Mouse (Mus musculus): ENCODE results near the gene Rpl22. TPM values are rescaled to one million over a fixed set of nuclear protein-coding genes. Genes with fewer than 3 reads are reported as not detected.
A peak's percentile ranks its signal among the peaks of the same experiment; 100 is the strongest.

Rpl22 gene
- total RNA-seq (2022), result 100 to 1,000 TPM; 153 to 206 (median 187) TPM

DNA sequence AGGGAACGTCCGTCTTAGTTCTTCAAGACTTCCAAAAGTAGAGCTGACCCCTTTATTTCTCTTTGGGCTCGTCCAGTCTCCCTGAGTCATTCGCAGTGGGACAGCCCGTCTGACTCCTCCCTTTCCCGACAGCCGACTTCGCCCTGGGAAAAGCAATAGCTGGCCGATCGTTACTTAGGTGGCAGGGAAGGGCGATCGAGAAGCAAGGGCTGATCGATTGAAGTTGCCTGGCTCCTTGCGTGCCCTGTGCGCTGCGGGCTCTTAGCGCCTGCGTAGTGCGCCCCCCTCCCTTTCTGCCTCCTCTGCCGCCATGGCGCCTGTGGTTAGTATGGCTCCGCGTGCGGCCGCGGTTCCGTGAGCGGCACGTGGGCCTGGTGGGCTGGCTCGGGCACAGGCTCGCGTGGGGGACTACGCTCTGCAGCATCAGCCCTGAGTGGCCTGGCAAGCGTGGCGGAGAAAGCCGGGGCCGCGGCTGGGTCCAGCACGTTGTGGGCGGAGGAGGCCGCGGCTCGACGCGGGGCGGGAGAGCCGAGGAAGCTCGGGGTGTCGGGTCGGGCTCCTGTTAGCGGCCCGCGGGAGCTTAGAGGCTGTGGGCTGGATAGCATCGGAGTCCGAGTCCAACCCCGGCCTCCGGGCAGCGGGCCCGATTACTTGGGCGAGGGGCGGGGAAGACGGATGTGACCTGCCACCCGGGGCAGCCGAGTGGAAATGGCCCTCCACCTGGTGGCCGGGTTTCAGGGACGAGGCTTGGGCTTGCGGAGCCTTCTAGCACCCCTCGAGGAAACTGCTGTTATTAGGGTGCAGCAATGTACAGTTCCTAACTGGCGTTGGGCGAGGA, at the start of gene Rpl22:
Gene Rpl22 (plus strand): TSS at position 169 of the 838 bp plus-strand sequence.
- peak; percentile 86 to 95 for DNase-seq (ENCODE audit: low spot score in 2 of 2)

DNA sequence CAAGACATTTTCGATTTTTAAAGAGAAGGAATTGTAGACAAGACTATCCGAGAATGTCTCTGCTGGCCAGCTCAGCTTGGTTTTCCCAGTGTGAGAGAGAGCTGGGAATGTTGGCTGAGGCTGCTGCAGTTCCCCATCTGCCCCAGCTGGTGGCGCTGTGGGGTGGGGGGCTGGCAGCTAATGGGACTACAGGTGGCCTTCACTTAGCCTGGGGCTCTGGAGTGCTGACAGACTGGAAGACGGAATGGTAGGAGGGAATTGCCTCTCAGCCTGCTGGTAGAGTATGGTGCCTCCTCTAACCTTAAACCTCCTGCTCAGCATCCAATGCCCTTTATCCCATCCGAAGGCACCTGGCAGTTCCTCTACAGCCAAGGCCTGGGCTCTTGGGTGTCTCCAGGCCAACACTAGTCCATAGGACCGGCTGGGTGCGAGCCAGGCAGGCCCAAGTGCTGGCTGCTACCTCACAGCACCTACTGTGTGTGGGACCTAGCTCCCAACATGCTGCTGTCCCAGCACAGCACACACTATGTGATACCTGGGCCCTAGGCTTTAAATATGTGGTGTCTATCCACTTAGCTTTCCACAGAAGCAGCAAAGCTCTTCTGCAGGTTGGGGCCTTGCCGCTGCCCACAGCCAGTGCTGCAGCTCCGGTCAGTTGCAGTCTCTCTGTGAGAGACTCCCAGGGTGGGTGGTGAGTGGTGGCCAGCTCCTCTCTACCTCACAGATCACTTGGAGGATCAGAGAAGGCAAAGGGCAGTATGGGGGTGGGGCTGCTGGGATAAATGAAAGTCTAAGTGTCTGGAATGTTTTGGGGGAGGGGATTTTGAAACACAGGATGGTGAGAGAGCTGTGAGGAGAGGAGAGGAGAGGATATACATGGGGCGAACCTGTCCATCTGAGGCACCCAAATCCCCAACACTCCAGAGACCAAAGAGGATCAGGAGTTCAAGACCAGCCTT, 48.9 kb upstream of the Rpl22 start:
- DNase-seq (ENCODE audit: low spot score in 2 of 2), result no peak

DNA sequence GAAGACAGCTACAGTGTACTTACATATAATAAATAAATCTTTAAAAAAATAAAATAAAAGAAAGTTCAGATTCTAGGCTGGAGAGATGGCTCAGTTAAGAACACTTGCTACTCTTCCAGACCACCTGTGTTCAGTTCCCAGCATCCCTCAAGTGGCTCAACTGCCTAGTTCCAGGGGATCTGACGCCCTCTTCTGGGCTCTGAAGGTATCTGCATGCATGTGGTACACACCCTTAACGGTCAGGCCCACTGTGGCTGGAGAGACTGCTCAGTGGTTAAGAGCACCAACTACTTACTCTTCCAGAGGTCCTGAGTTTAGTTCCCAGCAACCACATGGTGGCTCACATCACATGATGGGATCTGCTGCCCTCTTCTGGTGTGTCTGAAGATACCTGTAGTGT, 47.6 kb upstream of the Rpl22 start:
- no peak for DNase-seq (ENCODE audit: low spot score in 2 of 2)

DNA sequence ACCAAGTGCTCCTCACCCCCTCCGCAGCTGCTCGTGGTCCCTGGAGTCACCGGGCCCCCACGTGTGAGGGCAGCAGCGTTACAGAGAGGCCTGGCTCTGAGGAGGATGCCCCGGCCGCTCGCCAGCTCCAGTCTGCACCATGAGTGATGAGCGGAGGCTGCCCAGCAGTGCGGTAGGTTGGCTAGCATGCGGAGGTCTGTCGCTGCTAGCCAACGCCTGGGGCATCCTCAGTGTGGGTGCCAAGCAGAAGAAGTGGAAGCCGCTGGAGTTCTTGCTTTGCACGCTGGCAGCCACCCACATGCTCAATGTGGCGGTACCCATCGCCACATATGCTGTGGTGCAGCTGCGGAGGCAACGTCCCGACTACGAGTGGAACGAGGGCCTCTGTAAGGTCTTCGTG, 46.6 kb upstream of the Rpl22 start:
- peak in 1 of 2 experiments; percentile 74 for DNase-seq (ENCODE audit: low spot score in 2 of 2)

DNA sequence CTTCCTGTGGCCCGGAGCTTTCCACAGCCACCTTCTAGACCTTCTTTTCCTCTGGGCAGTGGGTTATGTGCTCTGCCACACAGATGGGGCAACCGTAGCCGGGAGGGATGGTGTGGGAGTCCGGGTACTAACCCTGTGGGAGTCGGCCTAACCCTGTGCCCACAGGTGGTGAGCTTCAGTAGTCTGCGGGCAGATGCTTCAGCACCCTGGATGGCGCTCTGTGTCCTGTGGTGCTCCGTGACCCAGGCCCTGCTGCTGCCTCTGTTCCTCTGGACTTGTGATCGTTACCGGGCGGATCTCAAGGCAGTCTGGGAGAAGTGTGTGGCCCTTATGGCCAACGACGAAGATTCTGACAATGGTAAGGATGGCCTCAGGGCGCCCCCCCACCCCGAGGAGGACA, 43.9 kb upstream of the Rpl22 start:
- DNase-seq (ENCODE audit: low spot score in 2 of 2), result no peak

DNA sequence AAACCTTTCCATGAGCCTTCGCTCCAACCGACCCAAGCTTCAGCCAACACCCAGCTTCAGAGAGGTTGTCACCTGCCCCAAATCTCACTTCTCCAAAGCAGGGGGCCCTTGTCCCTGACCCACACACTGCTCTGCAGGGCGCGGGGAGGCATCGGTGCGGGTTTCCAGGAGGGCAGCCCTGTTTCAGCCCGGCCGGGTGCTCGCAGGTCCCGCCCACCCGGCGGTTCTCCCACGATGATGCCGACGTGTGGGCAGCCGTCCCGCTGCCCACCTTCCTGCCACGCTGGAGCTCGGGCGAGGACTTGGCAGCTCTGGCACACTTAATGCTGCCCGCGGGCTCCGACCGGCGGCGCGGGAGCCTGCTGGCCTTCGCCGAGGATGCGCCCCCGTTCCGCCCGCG, 42.8 kb upstream of the Rpl22 start:
- no peak for DNase-seq (ENCODE audit: low spot score in 2 of 2)

DNA sequence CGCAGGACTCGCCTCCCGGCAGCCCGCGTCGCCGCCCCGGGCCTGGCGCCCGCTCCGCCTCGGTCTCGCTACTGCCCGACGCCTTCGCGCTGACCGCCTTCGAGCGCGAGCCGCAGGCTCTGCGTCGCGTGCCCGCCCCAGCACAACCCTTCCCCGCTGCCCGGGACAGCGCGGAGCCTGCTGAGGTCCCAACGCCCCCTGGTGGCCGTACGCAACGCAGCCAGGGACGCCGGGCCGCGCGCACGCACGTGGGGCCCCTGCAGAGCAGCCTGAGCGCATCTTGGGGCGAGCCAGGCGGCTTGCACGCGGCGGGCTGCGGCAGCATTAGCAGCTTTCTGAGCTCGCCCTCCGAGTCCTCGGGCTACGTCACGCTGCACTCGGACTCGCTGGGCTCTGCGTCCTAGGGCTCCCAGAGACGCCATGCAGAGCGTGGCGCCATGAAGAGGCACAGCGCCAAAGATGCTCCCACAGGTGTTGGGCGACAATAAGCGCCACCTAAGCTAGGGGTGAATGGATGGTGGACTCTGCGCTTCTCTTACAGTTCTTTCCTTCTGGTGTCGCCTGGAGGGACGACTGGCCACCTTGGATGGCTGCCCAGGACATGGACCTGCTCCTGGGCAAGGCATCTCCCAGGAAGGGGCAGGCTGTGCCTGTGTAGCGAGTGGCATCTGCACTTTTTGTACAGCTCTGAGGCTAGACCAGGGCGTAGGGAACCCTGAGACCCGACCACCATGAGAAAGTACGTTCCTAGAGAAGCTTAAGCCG, 42.2 kb upstream of the Rpl22 start:
- peak; percentile 64 to 79 for DNase-seq (ENCODE audit: low spot score in 2 of 2)

DNA sequence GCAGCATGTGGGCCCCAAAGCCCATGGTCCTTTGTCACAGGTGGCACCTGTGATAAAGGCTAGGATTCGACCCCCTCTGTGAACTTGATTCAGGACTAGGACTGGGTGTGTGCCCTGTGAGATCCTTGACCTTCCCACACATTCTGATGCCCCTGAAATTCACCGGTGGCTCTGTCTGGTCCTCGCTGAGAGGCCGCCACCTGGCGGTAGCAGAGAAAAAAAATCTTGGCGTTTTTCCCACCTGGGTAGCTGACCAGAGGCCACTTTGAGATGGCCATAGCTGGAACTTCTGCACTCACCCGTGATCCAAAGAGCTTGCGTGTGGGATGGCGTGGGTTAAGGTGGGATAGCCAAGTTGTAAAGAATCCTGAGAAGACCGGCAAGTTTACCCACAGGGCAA, 40.0 kb upstream of the Rpl22 start:
- DNase-seq (ENCODE audit: low spot score in 2 of 2), result no peak

DNA sequence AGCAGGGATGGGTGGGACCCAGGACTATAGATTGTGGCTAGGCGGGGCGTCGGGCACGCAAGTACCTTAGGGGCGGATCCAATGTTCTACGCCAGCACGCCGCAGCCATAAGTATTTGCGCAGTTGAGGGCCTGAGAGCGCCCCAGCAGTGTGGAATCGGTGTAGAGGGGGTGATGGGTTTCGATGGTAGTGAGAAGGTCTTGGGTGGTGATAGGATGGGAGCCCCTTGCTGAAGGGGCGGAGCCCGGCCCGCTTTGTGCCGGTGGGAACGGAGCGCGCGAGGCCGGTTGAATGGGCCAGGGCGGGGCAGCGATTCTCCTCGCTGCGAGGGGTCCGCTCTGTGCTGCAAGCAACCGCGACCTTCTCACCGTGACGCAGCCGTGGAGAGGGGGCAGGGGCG, 39.4 kb upstream of the Rpl22 start:
- no peak for DNase-seq (ENCODE audit: low spot score in 2 of 2)

DNA sequence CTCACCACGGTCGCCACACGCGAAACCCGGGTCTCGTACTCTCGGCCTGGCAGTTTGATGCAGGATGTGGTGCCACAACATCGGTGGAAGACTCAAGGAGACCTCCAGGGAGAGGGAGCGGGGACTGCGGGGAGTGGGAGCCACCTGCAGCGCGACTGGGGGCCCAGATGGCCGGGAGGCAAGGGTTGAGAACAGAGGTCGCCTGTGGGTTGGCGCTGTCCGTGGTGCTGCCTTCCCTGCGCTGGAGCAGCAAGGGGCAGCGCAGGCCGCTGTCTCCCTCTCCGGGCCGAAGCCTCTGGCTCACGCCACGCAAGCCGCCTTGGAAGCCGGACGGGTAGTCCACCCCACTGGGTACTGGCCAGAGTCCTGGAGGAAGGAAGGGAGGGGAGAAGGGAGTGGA, 38.7 kb upstream of the Rpl22 start:
- no peak for DNase-seq (ENCODE audit: low spot score in 2 of 2)

DNA sequence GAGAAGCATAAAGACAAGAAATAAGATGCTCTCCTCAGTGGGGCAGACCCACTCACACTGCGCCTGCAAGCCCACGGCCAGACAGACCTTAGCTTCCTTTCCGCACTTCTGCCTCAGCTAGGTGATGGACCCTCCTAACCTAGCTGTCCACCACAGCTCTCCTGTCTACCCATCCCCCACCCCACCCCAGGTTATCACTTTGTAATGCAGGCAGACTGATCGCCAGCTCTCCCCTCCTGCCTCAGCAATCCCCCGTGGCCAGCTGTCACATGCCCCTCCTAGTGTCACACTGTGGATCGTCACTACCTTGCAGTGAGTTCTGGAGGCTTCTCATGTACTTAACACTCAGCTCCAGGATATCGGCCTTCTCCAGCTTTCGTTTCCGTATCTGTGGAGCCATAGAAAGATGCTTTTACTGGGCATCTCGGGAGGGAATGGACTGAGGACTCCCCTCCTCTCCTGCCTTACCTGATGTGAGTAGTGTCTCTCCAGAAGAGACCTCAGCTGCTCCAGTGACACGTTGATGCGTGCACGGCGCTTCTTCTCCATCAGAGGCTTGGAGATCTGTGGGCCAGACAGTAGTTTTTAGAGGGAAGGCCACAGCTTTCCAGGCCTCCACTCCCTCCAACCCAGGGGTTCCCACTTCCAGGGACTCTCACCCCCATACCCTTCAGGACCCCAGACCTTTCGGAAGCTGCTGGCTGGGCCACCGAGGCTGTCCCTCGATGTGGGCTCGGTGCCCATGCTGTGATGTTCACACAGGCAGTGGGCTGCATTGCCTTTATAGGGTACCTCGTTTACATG, 38.0 kb upstream of the Rpl22 start:
- DNase-seq (ENCODE audit: low spot score in 2 of 2), result no peak

DNA sequence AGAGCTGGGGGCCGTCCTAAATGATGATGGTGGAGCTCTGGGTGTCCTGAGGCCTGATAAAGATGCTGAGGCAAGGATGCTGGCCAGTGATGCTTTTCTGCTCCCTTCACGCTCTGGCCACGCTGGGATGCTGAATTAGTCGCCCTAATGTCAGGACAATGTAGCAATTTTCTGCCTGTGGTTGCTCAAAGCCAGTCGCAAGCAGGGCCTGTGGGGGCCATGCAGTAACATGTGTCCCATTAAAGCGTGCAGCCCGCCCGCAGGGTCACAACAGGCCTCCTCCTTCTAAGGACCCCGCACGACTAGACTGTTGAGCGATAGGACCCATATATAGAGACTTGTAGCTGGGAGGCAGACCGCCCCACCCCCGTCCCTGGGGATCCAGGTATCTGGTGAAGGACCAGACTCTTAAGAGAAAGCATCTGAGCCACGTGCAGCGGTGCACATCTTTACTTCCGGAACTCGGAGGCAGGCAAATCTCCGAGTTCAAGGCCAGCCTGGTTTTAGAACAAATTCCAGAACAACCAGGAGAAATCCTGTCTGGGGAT, 37.1 kb upstream of the Rpl22 start:
- no peak for DNase-seq (ENCODE audit: low spot score in 2 of 2)

DNA sequence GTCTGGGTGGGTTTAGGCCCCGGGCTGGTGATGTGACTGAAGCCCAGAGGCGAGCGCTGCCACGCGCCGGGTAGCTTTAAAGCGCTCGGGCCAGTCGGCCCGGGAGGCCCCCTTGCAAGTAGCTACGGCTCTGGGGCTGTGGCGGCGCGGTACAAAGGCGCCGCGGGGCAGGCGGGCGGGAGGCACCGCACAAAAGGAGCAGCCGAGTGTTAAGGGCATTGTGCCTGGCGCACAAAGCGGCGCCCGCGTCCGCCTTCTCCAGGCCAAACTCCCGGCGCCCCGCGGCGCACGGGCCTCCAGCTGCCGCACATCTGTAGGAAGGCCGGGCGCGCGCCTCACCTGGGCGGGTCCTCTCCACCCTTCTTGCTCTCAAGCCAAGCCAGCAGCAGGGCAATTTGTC, 35.2 kb upstream of the Rpl22 start:
- no peak for DNase-seq (ENCODE audit: low spot score in 2 of 2)

DNA sequence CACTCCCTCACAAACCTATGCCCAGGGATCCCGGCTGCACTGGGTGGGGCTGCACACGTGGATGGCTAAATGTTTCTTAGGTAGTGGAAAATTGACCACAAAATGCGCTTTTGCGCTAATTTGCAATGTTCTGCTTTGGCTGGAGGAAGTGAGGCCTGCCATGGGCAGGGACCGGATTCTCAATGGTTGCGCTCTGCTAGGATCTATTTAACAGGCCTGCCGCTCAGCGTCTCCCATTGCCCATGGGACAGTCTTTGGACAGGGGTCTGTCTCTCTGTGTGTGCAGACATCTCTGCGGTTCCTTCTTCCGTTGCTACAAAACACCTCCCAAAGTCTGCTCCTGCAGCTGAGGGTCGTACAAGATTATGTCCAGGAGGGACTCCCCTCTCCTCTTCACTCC, 34.6 kb upstream of the Rpl22 start:
- DNase-seq (ENCODE audit: low spot score in 2 of 2), result no peak

DNA sequence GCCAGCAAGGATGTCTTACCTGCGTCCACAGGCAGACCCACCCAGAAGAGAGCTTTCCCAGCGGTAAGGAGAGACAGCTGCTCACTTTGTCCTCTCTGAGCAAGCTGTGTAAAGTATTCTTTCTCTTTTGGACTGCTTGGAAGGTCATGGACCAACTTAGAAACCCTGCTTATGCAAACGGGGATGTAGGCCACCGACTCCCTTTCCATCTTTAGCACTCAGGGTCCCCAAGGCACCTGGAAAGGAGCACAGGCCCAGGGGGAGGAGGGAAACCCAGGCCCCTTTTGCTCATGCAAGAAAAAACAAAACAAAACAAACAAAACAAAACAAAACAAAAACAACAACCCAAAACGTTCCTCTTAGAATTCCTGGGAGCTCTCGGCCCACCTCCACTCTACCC, 34.0 kb upstream of the Rpl22 start, which contains the start of gene Hes3:
Gene Hes3 (minus strand): TSS at position 101 of the 400 bp plus-strand sequence.
- DNase-seq (ENCODE audit: low spot score in 2 of 2), result no peak

DNA sequence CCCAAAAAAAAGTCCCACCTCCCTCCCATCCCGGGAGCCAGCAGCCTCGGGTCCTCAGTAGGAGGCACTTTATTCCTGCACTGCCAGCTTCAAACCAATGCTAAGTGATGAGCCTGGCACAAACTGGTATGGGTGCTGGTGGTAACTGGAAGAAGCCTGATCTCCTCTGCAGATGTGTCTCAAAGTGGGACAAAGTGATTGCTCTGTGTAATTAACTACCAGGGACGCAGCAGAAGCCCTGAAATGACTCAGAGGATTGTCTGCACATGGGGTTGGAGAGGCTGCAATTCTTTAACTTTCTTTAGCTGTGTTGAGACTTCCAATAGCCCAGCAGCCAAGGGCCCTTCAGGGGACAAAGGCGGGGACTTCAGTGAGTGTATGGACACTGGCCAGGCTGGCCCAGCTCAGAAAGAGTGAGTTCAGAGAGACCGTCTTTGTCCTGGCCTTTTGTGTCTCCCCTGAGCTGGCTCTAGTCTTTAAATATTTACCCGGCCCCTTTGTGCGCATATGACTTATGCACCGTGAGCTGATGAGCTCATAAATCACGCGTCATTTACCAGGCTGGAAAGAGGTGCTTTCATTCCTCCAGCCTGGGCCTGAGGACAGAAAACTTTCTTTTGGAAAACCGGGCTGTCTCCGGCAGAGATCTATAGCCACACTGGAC, 33.3 kb upstream of the Rpl22 start:
- no peak for DNase-seq (ENCODE audit: low spot score in 2 of 2)

DNA sequence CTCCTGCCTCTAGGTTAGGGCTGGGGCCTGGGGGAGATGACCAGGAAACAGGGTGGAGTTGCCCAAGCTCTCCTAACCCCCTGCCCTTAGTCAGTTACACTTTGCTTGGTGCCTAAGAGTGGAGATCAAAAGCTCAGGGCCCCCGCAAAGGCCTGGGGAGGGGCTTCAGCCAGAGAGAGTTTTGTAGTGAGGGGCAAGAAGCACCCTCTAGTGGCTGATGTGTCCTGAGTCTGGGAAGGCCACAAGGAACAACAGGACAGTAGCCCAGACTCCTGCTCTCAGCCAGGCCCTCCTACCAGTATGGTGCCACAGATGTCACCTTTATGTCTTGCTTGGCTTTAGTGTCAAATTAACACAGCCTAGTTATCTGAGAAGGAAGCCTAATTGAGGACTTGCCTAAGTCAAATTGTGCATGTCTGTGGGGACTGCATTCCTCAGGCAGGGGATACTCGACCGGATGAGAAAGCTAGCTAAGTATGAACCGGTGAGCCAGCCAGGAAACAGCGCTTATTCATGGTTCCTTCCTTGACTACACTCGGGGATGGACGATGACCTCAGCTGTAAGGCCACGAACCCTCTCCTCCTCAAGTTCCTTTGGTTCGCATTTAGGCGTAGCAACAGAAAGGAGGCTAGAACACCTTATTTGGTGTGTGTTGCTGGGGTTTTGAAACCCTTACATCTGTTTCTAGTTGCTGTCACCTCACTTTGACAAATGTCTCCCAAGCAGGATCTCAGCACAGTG, 31.2 kb upstream of the Rpl22 start:
- DNase-seq (ENCODE audit: low spot score in 2 of 2), result no peak

DNA sequence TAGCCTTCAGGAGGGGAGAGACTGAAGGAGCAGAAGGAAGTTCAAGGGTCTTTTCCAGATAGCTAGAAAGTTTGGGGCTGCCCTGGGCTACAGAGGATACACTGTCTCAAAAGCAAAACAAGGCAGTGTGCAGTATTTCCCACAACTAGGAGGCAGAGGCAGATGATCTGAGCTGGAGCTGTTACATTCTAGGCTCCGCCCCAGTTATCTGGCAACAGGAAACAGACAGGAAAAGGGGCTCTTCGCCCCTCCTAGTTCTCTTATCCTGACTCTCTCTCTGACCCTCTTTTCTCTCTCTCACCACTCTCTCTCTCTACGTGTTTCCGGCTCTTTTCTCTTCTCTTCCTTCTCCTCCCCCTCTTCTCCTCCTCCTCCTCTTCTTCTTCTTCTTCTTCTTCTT, 29.6 kb upstream of the Rpl22 start:
- no peak for DNase-seq (ENCODE audit: low spot score in 2 of 2)

DNA sequence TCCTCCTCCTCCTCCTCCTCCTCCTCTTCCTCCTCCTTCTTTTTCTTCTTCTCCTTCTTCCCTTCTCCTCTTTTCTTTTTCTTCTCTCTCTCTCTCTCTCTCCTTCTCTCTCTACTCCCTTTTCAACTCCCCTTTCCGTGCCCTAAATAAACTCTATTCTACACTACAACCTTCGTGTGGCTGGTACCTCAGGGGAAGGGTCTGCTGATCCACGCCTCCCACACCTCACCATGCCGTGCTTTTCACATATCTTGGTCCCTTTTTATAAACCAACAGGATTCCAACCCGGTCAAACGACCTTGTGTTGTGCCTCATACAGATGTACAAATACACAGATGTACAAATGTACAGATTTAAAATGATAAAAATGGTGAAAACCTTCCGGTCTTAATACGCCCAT, 29.2 kb upstream of the Rpl22 start:
- DNase-seq (ENCODE audit: low spot score in 2 of 2), result no peak
